Mouse (Mus musculus) monocyte, adult 5-6 weeks (primary cell): ENCODE results near the gene Ptk7. TPM values are rescaled to one million over a fixed set of nuclear protein-coding genes. Genes with fewer than 3 reads are reported as not detected.

Experiments
- ATAC-seq: fragments of 153-309, 156-312 bp; replicated peaks from 2 replicates; pipeline ENCODE4 v1.8.0; 2017; ENCODE audit warnings: mild to moderate bottlenecking; ENCODE audit not compliant: low TSS enrichment, insufficient number of reproducible peaks, severe bottlenecking, poor library complexity, low FRiP score
- total RNA-seq: library from RNA; stranded (forward); fragments of 200-1000, 200-491, 200-594 nt; gene quantifications from 3 replicates; pipeline ENCODE4 v1.2.3, GENCODE M21; 2017

Gene Ptk7
- total RNA-seq, 1 experiment from 2014 or later = not detected

GRCm38 (mm10) chr17:46613229-46613628 lies 16.1 kb downstream of the Ptk7 start:
- ATAC-seq = no peak

- no peak for ATAC-seq
Measured at GRCm38 (mm10) chr17:46612820-46613219, 16.5 kb downstream of the Ptk7 start.

DNA sequence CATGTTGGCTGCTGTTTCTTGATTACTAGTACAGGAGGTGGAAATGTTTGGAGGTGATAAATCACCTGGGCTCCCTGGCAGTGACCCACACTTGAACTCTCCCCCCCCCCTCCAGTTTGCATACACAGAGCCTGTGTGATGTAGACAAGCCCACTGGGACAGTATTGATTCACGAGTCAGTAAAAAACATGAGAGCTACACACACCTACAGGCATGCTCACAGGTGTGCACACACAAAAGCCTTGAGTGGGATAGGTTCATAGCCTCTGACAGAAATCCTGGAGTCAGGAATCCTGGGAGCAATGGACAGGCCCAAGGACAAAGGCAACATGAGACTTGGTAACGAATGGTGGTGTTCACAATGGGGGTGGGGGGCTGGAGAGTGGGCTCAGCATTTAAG lies 17.1 kb downstream of the Ptk7 start:
- ATAC-seq = no peak

DNA sequence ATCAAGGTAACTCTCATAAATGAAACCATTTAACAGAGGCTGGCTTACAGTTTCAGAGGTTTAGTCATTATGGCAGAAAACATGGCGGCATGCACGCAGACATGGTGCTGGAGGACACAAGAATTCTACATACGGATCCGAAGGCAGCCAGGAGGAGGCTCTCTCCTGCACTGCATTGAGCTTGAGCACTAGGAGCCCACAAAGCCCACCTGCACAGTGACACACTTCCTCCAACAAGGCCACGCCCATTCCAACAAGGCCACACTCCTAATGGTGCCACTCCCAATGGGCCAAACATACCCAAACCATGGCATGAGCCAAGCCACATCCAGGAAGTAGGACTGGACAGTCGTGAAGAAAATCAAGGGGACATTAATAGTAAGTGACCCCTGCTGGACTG lies 18.0 kb downstream of the Ptk7 start:
- no peak for ATAC-seq

DNA sequence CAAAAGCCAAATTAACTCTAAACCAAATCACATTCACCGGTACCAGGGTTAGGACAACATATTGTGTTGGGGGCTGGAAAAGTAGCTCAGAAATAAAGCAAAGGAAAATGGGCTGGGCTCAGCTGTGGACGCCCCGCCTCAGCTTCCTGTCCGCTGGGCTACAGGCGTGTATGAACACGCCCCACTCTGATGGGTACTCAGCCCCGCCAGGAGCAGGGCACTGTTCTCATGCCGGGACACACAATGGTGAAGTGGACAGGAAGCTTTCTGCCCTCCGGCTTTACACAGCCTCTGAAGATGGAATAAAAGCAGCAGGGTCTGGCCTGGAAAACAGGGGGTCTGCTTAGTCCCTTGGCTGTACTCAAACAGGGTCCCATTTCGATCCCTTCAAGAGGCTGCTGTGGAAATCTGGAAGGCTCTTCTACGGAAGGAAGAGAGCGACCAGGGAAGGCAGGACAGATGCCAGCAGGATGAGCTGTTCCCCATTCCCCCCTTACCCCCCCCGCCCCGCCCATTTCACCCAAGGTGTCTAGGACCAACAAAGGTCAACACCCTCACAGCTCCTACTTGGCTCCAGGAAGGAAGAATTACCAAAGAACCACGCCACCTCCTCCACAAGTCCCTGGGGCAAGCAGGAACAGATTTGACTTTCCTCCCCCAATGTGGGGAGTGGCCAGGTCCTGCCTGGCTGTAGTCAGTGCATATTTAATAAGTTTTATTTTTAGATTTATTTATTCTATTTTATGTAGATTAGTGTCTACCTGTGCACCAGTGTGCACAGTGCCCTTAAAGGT lies 19.4 kb downstream of the Ptk7 start:
- ATAC-seq = peak; percentile 44; the same call in 1 of the 2 replicates

DNA sequence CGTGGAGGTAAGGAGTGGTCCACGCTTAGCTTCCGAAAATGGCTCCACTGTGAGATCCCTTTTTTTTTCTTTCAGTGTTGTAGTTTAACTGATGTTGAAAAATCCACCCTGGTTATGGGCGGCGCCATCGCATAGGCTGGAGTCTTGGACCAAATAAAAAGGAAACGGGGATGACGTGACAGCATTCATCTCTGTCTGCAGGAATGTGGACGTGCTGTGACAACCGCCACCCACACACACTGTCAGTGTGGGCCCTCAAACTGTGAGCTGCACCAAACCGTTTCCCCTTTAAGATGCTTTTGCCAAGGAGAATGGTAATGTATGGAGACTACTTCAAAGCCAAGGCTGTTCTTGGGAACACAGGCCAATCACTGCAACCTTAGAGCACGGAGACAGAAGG lies 23.3 kb downstream of the Ptk7 start:
- no peak for ATAC-seq

DNA sequence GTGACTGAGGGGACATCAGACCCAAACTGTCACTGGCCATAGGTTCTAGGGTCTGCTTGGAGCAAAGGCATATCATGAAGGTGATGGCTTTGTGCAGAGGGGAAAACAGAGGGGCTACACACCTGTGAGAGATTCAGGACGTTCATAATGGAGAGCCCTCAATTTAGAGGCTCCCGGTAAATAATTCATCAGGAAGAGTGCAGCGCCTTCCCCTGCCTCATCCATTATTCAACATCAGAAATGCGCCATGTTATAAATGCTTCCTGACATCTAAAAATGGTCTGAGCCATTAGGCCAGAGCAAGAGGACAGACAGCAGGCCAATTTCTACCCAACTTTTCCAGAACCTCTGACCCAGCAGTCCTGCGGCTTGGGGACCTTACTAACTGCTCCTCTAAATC lies 24.2 kb downstream of the Ptk7 start:
- no peak for ATAC-seq

DNA sequence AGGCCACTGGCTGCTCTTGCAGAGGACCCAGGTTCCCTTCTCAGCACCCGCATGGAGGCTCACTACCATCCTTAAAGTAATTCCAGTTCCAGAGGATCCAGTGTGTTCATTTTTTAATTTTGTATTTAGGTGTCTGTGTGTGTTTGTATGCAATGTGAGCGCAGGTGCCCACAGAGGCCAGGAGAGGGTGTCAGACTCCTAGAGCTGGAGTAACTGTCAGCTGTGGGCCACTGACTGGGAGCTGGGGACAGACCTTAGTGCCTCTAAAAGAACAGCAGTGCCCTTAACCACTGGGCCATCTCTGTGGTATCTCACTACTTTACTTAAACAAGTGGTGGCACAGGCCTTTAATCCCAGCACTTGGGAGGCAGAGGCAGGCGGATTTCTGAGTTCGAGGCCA lies 26.1 kb downstream of the Ptk7 start:
- ATAC-seq = no peak

DNA sequence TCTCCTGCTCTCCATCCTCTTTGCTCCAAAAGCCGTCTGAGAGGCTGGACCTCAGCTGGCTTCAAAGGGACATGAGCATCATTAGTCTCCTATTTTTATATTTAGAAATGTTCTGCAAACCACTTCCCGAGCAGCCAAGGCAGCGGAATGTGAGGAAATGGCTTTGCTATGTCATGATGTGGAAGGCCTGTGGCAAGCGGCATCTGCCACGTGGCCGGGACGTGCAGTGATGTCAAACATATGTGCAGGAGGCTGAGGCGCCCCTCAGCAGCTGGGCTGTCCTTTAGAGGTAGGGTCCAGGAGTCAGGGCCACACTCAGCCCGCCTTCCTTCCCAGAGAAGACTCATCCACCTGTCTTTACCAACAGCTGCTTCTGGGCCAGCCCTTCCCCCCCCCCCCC lies 27.1 kb downstream of the Ptk7 start:
- peak; percentile 47; the same call in 1 of the 2 replicates for ATAC-seq

- no peak for ATAC-seq
Measured at GRCm38 (mm10) chr17:46600569-46600968, 28.7 kb downstream of the Ptk7 start.

- no peak for ATAC-seq
Measured at GRCm38 (mm10) chr17:46598963-46599362, 30.3 kb downstream of the Ptk7 start.

GRCm38 (mm10) chr17:46597956-46598355 lies 31.3 kb downstream of the Ptk7 start:
- no peak for ATAC-seq

DNA sequence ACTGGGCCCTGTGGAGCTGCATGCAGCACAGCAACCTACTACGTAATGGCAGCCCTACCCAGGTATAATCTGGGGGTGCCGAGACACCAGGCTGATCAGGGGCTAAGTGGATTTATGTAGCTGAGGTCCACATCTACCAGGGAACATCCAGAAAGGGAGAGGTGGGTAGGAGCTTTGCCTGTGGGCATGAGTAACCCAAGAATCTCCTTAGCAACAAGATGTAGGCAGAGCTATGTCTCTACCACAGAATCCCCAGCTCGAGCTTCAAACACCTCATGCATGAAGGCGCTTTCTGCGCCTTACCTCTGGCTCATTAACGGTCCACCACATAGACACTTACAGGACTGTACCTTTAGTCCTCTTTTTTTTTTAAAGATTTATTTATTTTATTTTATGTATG lies 34.0 kb downstream of the Ptk7 start:
- ATAC-seq = no peak

- ATAC-seq = no peak
Measured at GRCm38 (mm10) chr17:46594606-46595005, 34.7 kb downstream of the Ptk7 start.

- no peak for ATAC-seq
Measured at GRCm38 (mm10) chr17:46593124-46593523, 36.2 kb downstream of the Ptk7 start.

GRCm38 (mm10) chr17:46591406-46591805 lies 37.9 kb downstream of the Ptk7 start:
- ATAC-seq = no peak

DNA sequence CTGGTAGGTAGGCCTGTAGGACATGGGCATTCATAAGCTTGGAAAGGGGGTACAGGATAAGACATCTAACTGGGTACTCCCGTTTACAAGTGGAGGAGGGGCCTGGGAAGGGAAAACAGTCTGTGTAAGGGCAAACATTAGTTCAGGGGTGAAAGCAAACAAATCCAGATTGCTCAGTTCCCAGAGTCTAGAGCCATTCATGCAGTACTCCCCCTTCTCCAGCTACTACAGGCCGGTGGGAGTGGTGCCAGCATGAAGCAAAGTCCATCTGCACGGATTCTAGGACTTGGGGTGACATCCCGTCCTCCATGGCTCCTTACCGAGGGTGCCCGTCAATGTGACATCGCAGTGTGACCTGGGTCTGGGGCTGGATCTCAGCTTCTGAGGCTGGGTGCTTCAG lies 38.9 kb downstream of the Ptk7 start:
- ATAC-seq = no peak

GRCm38 (mm10) chr17:46589635-46590314 lies 39.5 kb downstream of the Ptk7 start:
- ATAC-seq = no peak

DNA sequence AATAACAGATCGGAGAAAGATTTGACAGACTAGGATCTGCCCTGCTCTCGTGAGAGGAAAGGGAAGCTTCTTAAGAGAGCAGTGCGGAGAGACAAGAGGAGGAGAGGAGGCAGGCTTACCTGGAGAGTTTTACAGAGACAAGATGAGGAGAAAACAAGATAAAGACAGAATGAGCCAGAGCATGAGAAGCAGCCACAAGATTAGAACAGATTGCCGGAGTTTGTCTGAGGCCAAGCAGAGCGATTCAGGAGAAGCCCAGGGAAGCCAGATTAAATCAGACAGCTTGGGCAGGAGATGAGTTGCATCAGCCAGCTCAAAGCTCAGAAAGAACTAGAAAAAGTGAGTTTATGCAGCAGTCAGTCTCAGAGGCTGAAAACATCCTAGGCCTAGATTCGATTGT lies 40.4 kb downstream of the Ptk7 start:
- ATAC-seq = no peak

DNA sequence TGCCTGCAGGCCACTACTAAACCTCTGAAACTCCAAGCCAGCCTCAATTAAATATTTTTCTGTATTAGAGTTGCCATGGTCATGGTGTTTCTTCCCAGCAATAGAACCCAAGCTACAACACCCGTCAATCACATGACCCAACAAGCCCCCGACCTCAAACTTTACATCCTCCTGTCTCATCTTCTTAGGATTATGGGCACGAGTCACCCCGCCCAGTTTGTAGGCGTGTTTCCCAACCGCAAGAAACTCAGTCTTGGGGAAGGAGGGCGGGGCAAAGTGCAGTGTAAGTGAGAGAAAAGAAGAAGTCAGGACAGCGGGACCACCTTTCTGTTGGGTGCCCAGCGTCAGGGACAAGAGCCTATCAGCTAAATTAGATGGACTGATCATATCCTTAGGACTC lies 41.1 kb downstream of the Ptk7 start:
- ATAC-seq = peak; percentile 62
